Mouse (Mus musculus): ENCODE data around the gene Tmcc3.

Gene Tmcc3

DNA sequence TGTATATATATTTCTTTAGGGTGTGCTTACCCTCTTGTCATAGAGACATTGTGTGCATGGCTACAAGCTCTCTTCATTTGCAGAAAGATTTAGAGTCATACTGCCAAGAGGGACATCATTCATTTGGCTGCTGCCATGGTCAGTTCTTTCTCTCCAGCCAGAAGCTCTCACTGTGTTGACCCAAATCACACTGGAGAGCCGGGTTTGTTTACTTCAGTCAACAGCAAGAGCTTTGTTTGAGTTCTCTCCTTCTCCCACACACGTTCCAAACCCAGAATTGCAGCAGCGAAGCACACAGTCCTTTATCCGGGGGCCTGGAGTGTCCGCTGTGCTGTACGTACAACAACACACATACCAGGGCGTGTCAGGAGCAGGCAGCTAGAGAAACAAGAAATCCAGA, 154.6 kb downstream of the Tmcc3 start:
- DNase-seq (ENCODE audit: low spot score in 2 of 2), result no peak

DNA sequence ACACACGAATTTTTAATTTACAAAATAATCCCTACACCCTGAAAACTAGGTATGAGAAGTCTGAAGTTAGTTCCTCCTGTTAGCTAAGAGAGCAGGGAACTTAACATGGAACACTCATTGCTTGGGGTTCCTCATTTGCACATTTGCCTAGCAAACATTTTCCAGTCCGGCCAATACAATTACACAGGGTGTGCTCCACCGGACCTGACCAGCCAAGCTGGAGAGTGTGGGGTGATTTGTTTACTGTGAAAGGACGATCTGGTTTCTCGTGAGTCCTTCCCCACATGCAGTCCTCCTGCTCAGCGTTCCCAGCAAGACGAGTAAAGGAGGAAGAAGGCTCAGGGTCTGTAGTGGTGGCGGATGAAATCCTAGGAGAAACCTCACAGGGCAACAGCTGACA, 159.7 kb downstream of the Tmcc3 start:
- DNase-seq (ENCODE audit: low spot score in 2 of 2), result no peak

DNA sequence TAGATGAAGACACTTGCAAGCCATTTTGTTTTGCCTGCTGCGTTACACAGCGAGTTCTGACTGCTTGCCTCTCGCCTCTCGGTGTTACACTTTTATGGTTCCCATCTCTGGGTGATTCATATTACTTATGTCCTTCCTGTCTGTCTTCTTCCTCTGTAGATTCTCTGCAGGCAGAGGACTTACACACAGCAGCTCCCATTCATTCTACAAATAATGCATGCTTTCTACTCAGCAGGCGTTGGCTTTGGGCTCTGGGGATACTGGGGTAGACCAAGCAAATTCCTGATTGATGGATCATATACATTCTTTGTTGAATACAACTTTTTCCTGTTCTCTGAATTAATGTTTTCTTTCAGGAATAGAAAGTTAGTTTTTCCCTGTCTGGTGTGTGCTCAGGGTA, 161.8 kb downstream of the Tmcc3 start:
- no peak for DNase-seq (ENCODE audit: low spot score in 2 of 2)

DNA sequence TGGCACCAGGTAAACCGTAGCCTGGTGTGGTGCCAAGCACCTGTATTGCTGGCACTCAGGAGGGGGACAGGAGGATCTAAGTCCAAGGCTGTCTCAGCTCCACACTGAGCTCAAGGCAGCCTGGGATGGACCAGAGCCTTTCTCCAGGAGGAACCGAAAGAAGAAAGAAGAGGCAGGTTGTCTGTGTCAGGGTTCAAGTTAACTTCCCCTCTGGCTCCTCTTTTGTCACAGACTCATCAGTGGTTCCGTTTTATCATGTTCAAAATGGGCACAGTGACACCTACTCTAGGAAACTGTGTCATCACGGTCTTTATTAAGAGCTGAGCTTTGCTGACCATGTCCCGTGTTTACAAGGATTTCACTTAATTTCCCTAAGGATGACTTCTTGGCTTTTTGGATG, 162.4 kb downstream of the Tmcc3 start:
- no peak for DNase-seq (ENCODE audit: low spot score in 2 of 2)

DNA sequence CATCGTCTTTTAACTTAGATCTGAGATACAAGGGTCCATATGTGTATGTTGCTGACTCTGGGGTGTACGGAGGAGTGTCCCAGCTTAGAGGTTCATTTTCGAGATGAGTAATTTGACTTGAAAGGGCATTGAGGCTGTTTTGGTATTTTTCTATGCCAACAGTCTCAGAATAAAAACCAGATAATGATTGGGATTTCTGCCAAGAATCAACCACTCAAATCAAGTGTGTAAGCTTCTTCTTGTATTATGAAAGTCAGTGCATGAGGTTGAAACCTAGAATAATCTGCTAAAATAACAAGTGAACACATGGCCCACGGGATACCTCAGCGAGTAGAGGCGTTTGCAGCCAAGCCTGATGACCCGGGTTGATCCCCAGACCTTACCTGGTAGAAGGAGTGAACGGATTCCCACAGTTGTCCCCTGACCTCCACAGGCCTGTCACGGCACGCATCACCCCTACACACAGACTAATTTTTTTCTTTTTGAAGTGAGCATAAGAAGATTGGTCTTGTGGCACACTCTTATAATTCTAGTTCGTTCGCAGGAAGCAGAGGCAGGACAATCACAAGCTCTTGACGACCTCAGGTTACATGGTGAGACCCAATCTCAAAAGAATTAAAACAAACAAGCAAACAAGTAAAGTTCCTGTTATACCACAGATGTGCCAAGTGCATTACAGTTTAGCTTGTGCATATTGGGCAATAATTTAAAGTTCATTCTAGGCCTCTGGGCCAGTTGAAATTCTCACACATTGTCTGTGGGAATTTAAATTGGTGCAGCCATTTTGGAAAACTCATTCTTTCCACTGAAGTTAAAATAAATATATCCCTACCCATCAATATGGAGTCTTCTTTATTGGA, 165.8 kb downstream of the Tmcc3 start:
- DNase-seq (ENCODE audit: low spot score in 2 of 2), result no peak

DNA sequence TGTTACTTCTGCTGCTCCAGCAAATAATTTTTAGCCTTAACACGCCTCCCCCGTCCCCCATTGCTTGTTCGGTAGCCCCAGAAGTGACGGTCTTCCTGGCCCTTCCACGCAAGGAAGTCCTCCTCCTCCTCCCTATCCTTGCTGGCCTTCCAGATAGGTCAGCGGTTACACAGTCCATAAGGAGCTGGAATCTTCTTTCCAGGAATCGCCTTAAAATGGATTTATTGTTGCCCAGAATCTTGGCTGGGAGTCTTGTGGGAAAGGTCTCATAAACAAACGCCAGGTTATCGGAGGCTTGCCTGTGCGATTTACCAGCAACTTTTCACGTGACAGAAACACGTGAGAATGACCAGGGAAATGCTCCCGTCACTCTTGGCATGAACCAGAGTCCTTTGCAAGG, 167.9 kb downstream of the Tmcc3 start:
- DNase-seq (ENCODE audit: low spot score in 2 of 2), result peak in 1 of 2 experiments; percentile 50

DNA sequence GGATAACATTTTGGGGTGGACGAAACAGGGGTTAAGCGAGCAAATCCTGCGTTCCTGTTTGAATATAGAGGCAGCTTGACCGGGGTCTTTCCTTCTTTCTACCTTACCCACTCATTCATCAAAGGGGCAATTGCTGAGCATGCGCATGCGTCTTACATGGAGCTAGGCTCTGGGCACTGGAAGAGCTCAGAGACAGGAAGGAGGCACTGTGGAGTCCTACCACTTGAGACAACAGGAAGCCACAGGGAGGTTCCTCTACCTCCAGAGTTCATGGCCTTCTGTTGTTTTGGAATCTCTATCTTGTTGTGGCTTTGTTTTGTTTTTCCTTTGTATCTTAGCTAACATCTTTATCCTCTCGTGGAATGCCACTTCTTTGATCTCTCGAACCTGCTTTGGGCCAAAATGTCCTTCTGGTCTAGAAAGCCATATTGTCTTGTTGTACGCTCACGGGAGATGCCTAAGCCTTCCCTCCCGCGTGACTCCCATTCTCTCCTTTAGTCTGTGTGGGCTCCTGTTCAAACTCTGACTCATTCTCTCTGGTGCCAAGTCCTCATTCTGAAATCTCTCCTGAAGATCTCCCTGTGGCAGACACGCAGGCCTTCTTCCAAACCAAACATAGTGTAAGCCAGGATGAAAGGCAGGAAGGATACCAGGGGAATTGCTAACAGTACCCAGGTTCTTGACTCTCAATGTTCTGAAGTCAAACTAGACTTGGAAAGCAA, 168.8 kb downstream of the Tmcc3 start:
- DNase-seq (ENCODE audit: low spot score in 2 of 2), result peak; percentile 62 to 82

DNA sequence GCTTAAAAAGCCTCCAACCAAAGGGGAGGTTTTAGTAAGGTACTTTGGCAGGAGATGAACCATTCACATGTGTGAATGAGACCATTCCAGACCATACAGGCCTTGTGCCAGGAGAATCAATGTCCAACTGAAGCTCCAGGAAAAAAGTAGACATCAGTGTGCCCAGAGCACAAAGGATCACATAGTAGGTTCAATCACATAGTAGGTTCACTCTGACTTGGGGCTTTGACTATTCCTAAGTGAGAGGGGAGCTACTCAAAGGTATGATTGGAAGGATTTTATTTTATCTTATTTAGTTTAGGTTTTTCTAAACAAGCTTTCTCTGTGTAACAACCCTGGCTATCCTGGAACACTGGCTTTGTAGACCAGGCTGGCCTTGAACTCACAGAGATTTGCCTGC, 169.9 kb downstream of the Tmcc3 start:
- no peak for DNase-seq (ENCODE audit: low spot score in 2 of 2)

DNA sequence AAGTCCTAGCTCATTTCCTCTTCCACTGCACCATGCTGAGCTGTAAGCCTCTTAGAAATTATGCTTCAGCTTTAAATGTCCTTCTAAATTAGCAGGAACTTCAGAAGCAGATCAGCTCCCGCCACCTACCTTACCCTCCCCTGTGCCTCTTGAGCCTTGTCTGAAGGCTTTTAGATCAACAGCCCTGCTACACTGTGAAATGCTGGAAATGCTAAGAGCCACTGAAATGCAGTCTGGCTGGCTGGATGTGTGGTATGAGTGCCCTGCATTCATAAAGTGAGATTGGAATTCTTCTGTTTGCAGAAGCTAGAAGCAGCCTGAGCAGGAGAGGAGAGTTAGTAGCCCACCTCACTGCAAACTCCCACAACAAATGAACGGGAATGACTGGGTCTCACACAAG, 174.4 kb downstream of the Tmcc3 start:
- DNase-seq (ENCODE audit: low spot score in 2 of 2), result no peak

DNA sequence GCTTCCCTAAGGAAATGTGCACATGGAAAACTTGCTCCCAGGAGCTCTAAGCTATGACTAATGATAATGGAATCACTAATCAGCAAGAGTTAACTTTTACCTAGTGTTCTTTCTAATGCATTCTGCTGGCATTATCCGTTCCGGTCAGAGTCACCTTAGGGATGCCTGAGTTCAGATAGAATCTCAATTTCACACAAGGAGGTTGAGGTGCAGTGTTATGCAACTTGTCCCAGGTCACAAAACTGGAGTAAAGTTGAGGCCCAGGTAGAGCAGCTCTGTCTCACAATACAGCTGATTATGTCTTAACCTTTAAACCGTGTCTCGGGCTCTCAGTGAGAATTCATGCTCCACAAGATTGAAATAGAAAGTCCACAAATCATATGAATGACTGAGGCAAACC, 177.8 kb downstream of the Tmcc3 start:
- no peak for DNase-seq (ENCODE audit: low spot score in 2 of 2)

DNA sequence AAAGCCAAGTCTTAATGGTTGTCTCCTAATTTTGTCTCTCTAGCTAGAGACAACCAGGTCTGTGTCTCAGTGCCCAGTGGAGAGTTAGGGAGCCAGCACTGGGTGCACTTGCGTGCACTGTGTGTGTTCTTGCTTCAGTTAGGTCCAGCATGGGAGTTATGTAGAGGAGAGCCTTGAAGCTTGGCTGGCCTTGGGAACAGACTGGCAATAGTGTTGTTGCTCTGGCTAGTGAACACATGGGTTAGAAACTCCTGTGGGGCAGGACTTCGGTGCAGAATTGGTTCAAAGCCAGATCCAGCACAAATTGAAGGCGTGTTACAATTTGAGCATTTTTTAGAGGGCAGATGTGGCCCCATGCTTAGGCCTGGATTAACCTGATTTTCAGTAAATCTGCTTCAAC, 179.3 kb downstream of the Tmcc3 start:
- peak in 1 of 2 experiments; percentile 17 for DNase-seq (ENCODE audit: low spot score in 2 of 2)

DNA sequence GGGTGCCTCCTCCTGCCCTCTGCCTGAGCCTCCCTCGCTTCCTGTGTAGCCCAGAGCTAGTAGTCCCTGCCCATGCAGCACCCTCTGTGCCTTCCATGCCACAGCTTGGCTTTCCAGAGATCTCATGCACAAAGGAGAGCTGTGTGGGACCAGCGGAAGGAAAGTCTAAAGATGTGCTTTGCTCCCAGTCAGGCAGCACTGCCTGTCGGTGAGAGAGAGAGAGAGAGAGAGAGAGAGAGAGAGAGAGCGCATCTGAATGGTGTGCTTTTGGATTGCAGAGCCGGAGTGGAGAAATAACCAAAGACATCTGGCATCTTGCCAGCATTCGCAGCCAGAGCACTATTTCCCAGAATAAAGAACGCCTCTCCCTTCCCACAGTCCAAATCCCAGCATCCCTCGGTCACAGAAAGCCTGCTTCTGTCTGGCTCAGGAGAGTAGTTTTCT, 182.7 kb downstream of the Tmcc3 start:
- peak in 1 of 2 experiments; percentile 38 for DNase-seq (ENCODE audit: low spot score in 2 of 2)

DNA sequence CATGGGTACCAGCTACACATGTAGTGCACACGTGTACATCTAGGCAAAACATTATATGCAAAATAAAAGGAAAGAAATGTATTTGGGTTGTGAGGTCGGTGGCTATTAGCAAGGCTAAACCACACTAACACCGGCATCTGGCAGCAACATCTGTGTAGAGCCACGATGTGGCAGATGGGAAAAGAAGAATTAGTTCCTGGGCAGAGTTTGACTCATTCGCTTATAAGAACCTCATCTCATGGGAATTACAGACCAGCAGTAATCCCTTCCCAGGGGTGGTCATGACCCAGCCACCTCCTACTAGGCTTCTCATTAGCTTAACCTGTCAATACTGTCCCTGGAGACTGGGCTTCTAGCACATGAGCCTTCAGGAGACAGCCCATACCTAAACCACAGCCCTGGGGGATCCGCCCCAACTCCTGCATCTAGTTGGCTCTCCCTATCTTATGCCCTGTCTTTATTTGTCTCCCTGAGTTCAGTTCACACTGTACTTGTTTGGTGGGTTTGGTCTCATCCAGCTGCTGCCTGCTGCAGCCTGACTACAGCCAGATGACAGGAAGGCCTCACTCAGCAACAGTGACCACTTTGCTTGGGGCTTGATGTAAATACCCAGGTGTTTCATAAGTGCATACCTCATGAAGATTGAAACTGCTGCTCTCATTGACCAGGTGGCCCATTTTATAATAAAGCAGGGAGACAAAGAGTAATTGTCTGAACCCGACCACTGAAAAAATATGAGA, 183.9 kb downstream of the Tmcc3 start:
- no peak for DNase-seq (ENCODE audit: low spot score in 2 of 2)

DNA sequence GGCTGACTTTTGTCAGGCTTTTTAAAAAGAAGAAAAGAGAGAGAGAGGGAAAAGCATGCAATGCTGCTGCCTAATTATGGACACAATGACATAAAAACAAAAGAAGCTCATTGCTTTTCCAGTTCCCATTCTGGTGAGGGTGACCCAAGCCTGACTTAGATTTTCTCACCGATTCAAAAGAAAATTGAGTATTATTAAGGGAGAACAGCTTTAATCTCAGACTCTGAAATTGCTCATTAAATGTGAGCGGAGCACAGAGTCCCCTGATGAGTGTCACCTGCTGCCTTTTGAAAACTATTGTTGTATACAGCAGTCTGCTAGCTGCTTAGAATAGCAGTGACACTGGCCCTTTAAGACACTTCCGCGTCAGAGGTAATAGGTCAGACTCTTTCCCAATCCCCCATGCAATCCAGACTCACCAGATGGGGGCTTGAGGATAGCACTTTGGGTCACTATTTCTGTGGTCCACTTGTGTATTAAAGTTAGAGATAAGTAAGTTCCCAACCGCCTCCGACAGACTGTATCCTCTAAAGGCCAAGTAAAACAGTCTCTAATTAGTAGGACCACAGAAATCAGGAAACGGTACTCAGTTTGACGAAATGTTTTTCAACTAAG, 185.2 kb downstream of the Tmcc3 start:
- DNase-seq (ENCODE audit: low spot score in 2 of 2), result no peak

DNA sequence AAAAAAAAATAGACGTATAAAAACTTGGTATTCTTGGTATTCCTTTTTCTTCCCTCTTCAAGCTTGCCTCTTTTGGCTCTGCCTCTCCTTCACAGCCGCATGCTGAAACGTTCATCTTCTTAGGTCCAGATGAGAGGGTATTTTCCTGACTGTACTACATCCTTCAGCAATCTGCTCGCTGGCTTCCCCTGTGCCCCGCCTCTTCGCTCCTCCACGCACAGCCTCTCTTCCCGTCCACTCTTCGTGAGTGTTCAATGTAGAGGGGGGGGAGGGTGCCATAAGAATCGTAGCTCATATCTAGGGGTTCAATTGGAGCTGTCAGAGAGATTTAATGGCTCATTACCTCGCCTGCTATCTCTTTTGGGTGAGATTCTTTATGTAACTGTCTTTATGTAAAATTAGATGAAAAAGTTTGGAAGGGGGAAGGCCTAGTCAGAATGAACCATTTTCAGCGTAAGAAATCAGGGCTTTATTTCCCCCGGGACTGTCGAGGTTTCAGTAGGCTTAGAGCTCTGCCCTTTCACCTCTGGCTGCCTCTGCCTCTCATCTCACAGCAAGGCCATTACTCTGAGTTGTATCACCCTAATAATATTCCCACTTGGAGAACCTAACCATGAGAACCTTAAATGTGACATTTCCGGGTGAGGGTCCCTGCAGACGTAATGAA, 188.6 kb downstream of the Tmcc3 start:
- DNase-seq (ENCODE audit: low spot score in 2 of 2), result no peak

DNA sequence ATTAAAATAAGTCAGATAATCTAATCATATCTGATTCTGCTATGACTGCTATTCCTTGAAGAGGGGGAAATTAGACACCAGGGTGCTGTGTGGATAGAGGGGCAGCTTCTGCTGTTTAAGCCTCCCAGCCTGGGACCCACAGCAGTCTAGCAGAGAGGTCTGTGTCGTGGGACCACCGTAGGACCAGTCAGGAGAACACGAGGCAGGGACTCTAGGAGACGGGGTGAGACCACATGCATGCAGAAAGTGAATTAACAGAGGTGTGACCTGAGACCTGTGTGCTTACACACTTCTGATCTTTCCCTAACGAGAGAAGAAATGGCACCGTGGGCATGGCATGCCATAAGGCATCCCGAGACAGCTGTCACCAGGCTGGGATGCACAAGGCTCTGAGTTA, 189.1 kb downstream of the Tmcc3 start:
- no peak for DNase-seq (ENCODE audit: low spot score in 2 of 2)

DNA sequence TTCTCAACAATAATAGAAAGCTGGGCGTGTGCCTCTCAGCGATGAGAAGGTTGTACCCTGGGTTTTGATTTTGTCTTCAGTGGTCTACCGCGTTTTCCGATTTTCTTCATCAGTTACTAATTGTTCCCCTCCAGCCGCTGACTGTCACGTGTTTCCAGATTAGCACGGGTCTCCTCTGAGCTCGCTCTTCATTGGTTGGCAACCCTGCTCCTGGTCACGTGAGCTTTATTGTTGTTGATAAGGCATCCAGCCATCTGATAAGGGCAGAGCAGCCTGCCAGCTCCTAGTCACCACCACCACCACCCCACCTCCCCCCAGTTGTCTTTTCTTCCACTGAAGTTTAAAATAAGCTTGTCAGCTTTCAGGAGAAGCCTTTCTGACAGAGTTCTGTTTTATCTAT, 190.0 kb downstream of the Tmcc3 start:
- no peak for DNase-seq (ENCODE audit: low spot score in 2 of 2)

DNA sequence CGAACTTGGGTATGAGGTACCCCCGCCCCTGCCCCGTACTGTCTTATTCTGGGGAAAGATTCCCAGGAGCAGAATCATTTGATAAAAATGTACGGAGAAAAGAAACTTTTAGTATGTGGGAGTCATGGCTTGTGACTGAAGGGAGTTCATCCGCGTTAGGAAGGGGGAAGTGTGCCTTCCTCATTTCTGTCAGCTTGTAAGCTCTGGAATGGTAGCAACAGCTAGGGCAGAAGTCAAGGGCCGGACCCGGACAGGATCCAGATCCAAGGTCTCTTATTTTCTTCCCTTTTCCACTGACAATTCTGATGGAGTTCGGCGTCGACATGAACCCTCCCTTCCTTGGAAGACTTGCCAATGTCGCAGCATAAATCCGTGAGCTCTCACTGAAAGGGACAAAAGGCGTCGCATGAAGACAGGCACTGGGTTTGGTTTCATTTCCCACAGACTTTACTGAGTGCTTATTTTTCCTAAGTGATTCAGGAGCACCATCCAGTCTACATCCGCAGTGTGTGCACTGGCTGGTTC, 193.6 kb downstream of the Tmcc3 start:
- no peak for DNase-seq (ENCODE audit: low spot score in 2 of 2)

DNA sequence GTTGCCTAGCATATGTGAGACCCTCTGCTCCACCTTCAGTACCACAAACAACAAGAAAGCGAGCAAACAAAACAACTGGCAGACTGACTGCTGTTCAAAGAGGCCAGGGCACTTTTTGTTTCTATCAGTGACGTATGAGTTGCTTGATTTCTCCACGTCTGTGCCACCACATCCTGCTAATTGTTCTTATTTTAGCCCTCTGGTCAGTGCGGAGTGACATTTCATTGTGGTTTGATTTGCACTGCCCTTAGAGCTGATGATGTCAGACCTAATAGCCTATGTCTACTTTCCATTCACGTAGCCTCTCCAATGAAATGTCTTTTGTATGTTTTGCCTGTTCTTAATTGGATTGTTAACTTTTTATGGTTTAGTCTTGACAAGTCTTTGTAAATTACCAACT, 197.1 kb downstream of the Tmcc3 start:
- no peak for DNase-seq (ENCODE audit: low spot score in 2 of 2)

DNA sequence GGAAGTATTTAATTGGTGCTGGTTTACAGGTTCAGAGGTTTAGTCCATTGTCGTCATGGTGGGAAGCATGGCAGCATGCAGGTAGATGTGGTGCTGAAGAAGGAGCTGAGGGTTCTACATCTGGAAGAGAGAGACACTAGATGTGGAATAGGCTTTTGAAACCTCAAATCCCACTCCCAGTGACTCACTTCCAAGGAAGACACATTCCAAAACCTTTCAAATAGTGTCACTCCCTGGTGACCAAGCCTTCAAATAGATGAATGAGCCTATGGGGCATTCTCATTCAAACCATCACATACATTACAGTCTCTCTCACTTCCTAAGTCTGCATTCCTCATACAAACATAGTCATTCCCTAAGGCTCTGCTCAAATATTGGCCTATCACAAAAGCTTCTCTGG, 201.0 kb downstream of the Tmcc3 start:
- DNase-seq (ENCODE audit: low spot score in 2 of 2), result no peak

DNA sequence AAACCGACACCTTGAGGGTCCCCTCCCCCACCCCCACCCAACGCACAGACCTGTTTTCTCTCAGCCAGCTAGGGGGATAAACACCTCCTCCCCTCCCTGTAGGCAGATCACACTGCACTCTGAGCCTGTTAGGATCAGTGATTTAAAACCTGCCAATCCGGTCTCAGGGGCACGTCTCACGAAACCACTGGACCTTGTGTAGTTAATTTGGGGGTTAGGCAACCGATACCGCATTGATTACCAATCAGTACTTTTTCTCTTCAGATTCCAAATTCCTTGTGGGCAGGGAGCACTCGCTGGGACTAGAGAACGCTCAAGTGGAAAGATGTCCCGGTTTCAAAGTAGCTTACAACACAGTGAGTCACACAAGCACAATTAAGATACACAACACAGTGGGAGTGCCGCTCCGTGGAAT, 202.3 kb downstream of the Tmcc3 start:
- DNase-seq (ENCODE audit: low spot score in 2 of 2), result no peak

Measured in urinary bladder, postnatal 36 days (tissue).